Mouse (Mus musculus): ENCODE results near the gene Bcar3. TPM values are rescaled to one million over a fixed set of nuclear protein-coding genes. Genes with fewer than 3 reads are reported as not detected.
"Not testable (repeated sequence)": the region's sequence is repeated elsewhere in the genome, so short reads cannot be mapped to it uniquely, and the experiment has no call there.

The Bcar3 gene
- total and polyA plus RNA-seq, 3 experiments, result 47.4 to 61.2 (median 52.0) TPM

DNA sequence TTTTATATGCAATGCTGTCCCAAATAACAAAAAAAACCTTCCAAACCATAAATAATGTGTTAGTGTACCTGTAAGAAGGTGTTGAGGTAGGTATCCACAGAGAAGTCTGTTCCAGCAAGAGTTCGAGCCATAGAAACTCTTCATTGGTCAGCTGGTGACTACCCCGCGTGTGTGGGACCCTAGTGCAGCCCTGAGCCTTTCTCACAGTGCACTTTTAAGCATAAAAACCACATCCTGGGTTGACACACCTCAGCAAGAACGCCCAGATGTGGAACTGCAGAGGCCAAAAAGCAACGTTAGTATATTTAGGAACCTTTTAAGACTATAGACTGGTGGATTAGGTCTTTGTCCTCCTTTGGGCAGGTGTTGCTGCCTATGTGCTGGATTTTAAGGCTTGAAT is 6.7 kb upstream of the Bcar3 start:
- no peak for DNase-seq (ENCODE audit: extremely low read depth)
- no peaks in the 10 kb centered on the region for H3K9me3 ChIP-seq (replicated peaks; ENCODE audit: low read length)
- dilution Hi-C loops (cut with MboI; ENCODE audit: extremely low pct_ligation_motif_present, extremely low pct_unique_long_range_greater_than_20kb, low sequenced_read_pairs), result no loop called here

DNA sequence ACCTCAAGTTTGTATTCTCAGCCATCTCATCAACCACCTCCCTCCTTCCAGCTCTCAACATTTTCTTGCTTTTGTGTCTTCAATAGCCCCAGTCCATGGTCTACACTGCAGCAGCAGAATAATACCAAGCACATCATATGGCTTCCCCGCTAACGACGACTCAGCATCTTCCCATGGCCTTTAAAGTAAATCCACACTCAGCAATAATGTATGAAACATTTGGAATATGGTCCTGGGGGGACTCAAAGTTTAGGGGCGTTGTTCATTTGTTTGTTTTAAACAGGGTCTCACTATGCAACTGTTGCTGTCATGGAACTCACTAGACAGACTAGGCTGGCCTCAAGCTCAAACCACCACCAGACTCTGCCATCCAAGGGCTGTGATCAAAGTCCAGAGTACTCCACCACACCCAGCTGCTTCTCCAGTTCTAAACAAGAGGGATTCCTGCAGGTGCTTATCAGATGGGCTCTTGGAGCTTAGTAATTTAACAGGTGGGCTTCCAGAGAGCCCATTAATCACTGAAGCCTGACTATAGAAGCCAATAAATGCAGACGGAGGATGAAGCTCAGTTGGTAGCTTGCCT is 5.2 kb upstream of the Bcar3 start:
- H3K4me1 ChIP-seq (ENCODE audit: control insufficient read depth in 1 of 2, insufficient read depth in 2 of 2), result peaks cover 0 to 12% of the 10 kb centered on the region in 2 experiments; a peak in 2 of 4 replicates
- no peaks in the 10 kb centered on the region for H3K79me2 ChIP-seq (replicated peaks; ENCODE audit: control insufficient read depth, extremely low read depth, insufficient read depth, poor library complexity, severe bottlenecking)
- peaks cover 11 to 22% of the 10 kb centered on the region in 2 experiments for H3K36me3 ChIP-seq (replicated peaks in 1 of 2; ENCODE audit: control insufficient read depth in 1 of 2, insufficient read depth in 1 of 2, low read length in 1 of 2)
- H3K9me3 ChIP-seq (replicated peaks; ENCODE audit: low read length), result no peaks in the 10 kb centered on the region
- H3K27me3 ChIP-seq (replicated peaks), result no peaks in the 10 kb centered on the region
- no peak overlapping the region for H3K27ac ChIP-seq (ENCODE audit: insufficient read depth, low read depth)
- dilution Hi-C loops (cut with MboI; ENCODE audit: extremely low pct_ligation_motif_present, extremely low pct_unique_long_range_greater_than_20kb, low sequenced_read_pairs) (no loop called here), in situ Hi-C loops (cut with MboI; ENCODE audit: low pct_ligation_motif_present, low pct_unique_long_range_greater_than_20kb, low sequenced_read_pairs) (loop anchor here (10.0 to 25.0 kb wide), 2 partner anchors 404 to 624 kb away; partner anchors contain the start of genes 1810037I17Rik and Gm10959)
- H3K9ac ChIP-seq (ENCODE audit: insufficient read depth, low read depth), result no peak overlapping the region
- H3K4me3 ChIP-seq (replicated peaks in 1 of 3; ENCODE audit: low read depth in 2 of 3, low read length in 2 of 3, poor library complexity in 1 of 3), result no peak overlapping the region
- no peak for DNase-seq (ENCODE audit: extremely low read depth)
- H3K4me2 ChIP-seq (ENCODE audit: insufficient read depth, low read depth, poor library complexity, severe bottlenecking), result no peak overlapping the region
- TF ChIP-seq E2F4 (IDR thresholded peaks at IDR 0.05; ENCODE audit: insufficient replicate concordance, low read depth, low read length) (no peak), MAFK (IDR thresholded peaks at IDR 0.05; ENCODE audit: insufficient replicate concordance, low read length) (peak; percentile 63; the same call in 1 of the 2 replicates)

More for the DNA sequence above, 6.7 kb upstream of the Bcar3 start:
- peak; percentile 82 for TF ChIP-seq TBP (conservative IDR thresholded peaks at IDR 0.05; ENCODE audit: low read depth, low read length)
- TF ChIP-seq MAX (IDR thresholded peaks at IDR 0.05; ENCODE audit: low read length), result no peak
- peaks cover 0 to 7% of the 10 kb centered on the region in 2 experiments; a peak in 2 of 4 replicates for H3K4me1 ChIP-seq (ENCODE audit: control insufficient read depth in 1 of 2, insufficient read depth in 2 of 2)
- no peak overlapping the region for H3K4me3 ChIP-seq (replicated peaks in 1 of 3; ENCODE audit: low read depth in 2 of 3, low read length in 2 of 3, poor library complexity in 1 of 3)
- in situ Hi-C loops (cut with MboI; ENCODE audit: low pct_ligation_motif_present, low pct_unique_long_range_greater_than_20kb, low sequenced_read_pairs), result loop anchor here (10.0 to 25.0 kb wide), 2 partner anchors 402 to 625 kb away; partner anchors contain the start of genes 1810037I17Rik and Gm10959
- H3K79me2 ChIP-seq (replicated peaks; ENCODE audit: control insufficient read depth, extremely low read depth, insufficient read depth, poor library complexity, severe bottlenecking), result no peaks in the 10 kb centered on the region
- H3K27me3 ChIP-seq (replicated peaks), result no peaks in the 10 kb centered on the region
- peaks cover 26 to 36% of the 10 kb centered on the region in 2 experiments for H3K36me3 ChIP-seq (replicated peaks in 1 of 2; ENCODE audit: control insufficient read depth in 1 of 2, insufficient read depth in 1 of 2, low read length in 1 of 2)
- H3K4me2 ChIP-seq (ENCODE audit: insufficient read depth, low read depth, poor library complexity, severe bottlenecking), result no peak overlapping the region
- H3K27ac ChIP-seq (ENCODE audit: insufficient read depth, low read depth), result no peak overlapping the region
- no peak overlapping the region for H3K9ac ChIP-seq (ENCODE audit: insufficient read depth, low read depth)

DNA sequence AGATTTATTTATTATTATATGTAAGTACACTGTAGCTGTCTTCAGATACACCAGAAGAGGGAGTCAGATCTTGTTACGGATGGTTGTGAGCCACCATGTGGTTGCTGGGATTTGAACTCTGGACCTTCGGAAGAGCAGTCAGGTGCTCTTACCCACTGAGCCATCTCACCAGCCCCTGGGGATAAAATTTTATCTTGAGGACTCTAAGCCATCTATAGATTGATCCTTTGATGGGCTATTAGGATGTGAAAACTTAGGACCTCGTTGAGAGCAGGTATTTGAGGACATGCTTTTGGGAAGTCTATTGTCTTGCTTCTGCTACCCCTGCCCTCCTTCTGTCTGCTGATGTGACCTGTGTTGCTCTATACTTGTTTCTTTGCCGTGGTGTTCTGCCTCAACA is 4.6 kb upstream of the Bcar3 start:
- H3K4me2 ChIP-seq (ENCODE audit: insufficient read depth, low read depth, poor library complexity, severe bottlenecking); H3K4me3 ChIP-seq (replicated peaks in 1 of 3; ENCODE audit: low read depth in 2 of 3, low read length in 2 of 3, poor library complexity in 1 of 3); H3K79me2 ChIP-seq (replicated peaks; ENCODE audit: control insufficient read depth, extremely low read depth, insufficient read depth, poor library complexity, severe bottlenecking); DNase-seq (ENCODE audit: extremely low read depth); H3K27me3 ChIP-seq (replicated peaks); H3K9me3 ChIP-seq (replicated peaks; ENCODE audit: low read length); H3K9ac ChIP-seq (ENCODE audit: insufficient read depth, low read depth); dilution Hi-C loops (cut with MboI; ENCODE audit: extremely low pct_ligation_motif_present, extremely low pct_unique_long_range_greater_than_20kb, low sequenced_read_pairs); H3K27ac ChIP-seq (ENCODE audit: insufficient read depth, low read depth): not testable (repeated sequence)
- peaks cover 7 to 15% of the 10 kb centered on the region in 2 experiments for H3K36me3 ChIP-seq (replicated peaks in 1 of 2; ENCODE audit: control insufficient read depth in 1 of 2, insufficient read depth in 1 of 2, low read length in 1 of 2)
- peaks cover 3 to 15% of the 10 kb centered on the region in 2 experiments; a peak in 2 of 4 replicates for H3K4me1 ChIP-seq (ENCODE audit: control insufficient read depth in 1 of 2, insufficient read depth in 2 of 2)
- 0 out of 2 replicates have a peak, but pooled peaks have one; percentile 17 for TF ChIP-seq MAFK (IDR thresholded peaks at IDR 0.05; ENCODE audit: insufficient replicate concordance, low read length)
- TF ChIP-seq TBP (conservative IDR thresholded peaks at IDR 0.05; ENCODE audit: low read depth, low read length), result peak; percentile 95
- 0 out of 2 replicates have a peak, but pooled peaks have one; percentile 14 for TF ChIP-seq ELF1 (IDR thresholded peaks at IDR 0.05; ENCODE audit: low read depth, low read length)
- in situ Hi-C loops (cut with MboI; ENCODE audit: low pct_ligation_motif_present, low pct_unique_long_range_greater_than_20kb, low sequenced_read_pairs), result loop anchor here (10.0 to 25.0 kb wide), 2 partner anchors 405 to 623 kb away; partner anchors contain the start of genes 1810037I17Rik and Gm10959
